Mouse (Mus musculus): ENCODE measurements around the gene Sfi1. TPM values are rescaled to one million over a fixed set of nuclear protein-coding genes. Genes with fewer than 3 reads are reported as not detected.
"Not testable (repeated sequence)": the region's sequence is repeated elsewhere in the genome, so short reads cannot be mapped to it uniquely, and the experiment has no call there.

The Sfi1 gene
- total RNA-seq (2021), result 39.4 and 60.7 TPM in 2 replicates
- long read RNA-seq, experiment 1, transcript Sfi1-201 (32 exons, 3,898 nt), result major isoform, 9 of 55 reads
- long read RNA-seq, experiment 1, partial matches to known transcripts, result 10 of 55 reads
- long read RNA-seq, experiment 1, other reads (novel, unspliced or antisense), result 35 of 55 reads
- long read RNA-seq, experiment 2, partial matches to known transcripts, result 8 of 35 reads
- long read RNA-seq, experiment 2, other reads (novel, unspliced or antisense), result 24 of 35 reads

- DNase-seq, result no peak
These were observed at the start of gene Sfi1 for GRCm38 (mm10) chr11:3193363-3193762. TSS of gene Sfi1 (minus strand) at chr11:3193463.

GRCm38 (mm10) chr11:3242395-3242794, 49.1 kb upstream of the Sfi1 start:
- no peak for DNase-seq

GRCm38 (mm10) chr11:3235277-3235676, 42.0 kb upstream of the Sfi1 start:
- no peak for DNase-seq

GRCm38 (mm10) chr11:3233704-3234103, 40.4 kb upstream of the Sfi1 start:
- no peak for DNase-seq

GRCm38 (mm10) chr11:3232248-3232647, 39.0 kb upstream of the Sfi1 start:
- no peak for DNase-seq

- no peak for DNase-seq
These were observed 33.9 kb upstream of the Sfi1 start for GRCm38 (mm10) chr11:3227113-3227512.

GRCm38 (mm10) chr11:3223105-3223504, 29.8 kb upstream of the Sfi1 start:
- no peak for DNase-seq

GRCm38 (mm10) chr11:3212526-3212925, 19.3 kb upstream of the Sfi1 start:
- peak; percentile 14 for DNase-seq

- DNase-seq, result no peak
These were observed 13.5 kb upstream of the Sfi1 start for GRCm38 (mm10) chr11:3206783-3207182.

- no peak for DNase-seq
These were observed 11.9 kb upstream of the Sfi1 start for GRCm38 (mm10) chr11:3205207-3205606.

- DNase-seq, result no peak
These were observed 10.5 kb upstream of the Sfi1 start for GRCm38 (mm10) chr11:3203771-3204170.

- DNase-seq, result peak; percentile 75
These were observed 9.6 kb upstream of the Sfi1 start for GRCm38 (mm10) chr11:3202781-3203441.

- DNase-seq, result peak; percentile 93
These were observed 9.0 kb upstream of the Sfi1 start, which contains the start of gene Eif4enif1 for GRCm38 (mm10) chr11:3202231-3202701. TSS of gene Eif4enif1 (plus strand) at chr11:3202392.

GRCm38 (mm10) chr11:3201326-3202230, 8.3 kb upstream of the Sfi1 start:
- peak; percentile 18 for DNase-seq

GRCm38 (mm10) chr11:3200636-3201035, 7.4 kb upstream of the Sfi1 start:
- DNase-seq, result not testable (repeated sequence)

- not testable (repeated sequence) for DNase-seq
These were observed 10.6 kb downstream of the Sfi1 start for GRCm38 (mm10) chr11:3182707-3183106.

GRCm38 (mm10) chr11:3181971-3182370, 11.3 kb downstream of the Sfi1 start:
- not testable (repeated sequence) for DNase-seq

GRCm38 (mm10) chr11:3181250-3181649, 12.0 kb downstream of the Sfi1 start:
- peak; percentile 73 for DNase-seq

GRCm38 (mm10) chr11:3180510-3181160, 12.6 kb downstream of the Sfi1 start:
- DNase-seq, result not testable (repeated sequence)

GRCm38 (mm10) chr11:3179726-3180092, 13.6 kb downstream of the Sfi1 start:
- peak; percentile 21 for DNase-seq

- DNase-seq, result peak; percentile 36
These were observed 14.1 kb downstream of the Sfi1 start for GRCm38 (mm10) chr11:3178968-3179725.

Measured in adrenal gland, postnatal 14 days (tissue).